Mouse (Mus musculus) brain, embryonic 18.5 days (tissue): ENCODE results near the gene Capzb.

ENCODE experiments used
- DNase-seq: peaks from one replicate; pipeline ENCODE4 v3.0.0-alpha.2; 2012; ENCODE audit warnings: low read depth, low spot score

Gene Capzb

DNA sequence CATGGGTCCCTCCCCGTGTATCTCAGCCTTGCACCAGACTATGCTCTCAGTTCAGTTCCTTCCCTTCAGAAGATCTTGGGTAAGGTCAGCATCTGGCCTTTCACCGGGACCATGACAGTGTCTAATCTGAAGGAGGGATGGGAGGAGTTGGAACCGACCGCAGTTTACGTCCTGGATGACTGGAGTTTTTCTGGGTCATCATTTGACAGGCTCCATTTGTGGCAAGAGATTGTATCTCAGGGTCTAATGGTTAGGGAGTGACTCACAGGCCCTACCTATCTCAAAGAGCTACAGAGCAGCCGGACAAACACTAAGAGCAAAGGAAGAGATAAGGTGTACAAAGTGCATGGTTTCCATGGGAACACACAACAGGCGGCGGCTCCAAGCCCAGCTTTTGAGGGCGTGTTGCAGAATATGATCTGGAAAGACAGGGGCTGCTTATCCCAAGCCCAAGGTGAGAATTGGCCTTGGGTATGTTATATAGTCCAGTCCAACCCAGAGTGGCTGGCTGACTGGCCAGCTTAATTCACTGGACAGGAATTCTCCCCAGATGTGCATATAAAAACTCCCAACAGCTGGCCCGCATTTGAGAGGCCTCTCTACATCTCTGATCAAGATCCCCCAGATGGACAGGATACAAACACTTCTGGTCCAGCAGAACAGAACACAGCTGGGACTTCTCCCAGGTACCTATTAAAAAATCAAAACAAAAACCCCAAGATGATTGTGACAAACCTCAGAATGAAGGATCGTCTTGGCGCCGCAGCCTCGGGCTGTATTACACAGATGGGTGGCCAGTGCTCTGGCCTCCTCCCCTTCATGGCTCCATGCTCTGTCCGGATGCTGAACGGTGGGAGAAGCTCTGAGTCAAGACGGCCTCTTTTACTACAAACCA is 12.7 kb upstream of the Capzb start:
- no peak for DNase-seq

DNA sequence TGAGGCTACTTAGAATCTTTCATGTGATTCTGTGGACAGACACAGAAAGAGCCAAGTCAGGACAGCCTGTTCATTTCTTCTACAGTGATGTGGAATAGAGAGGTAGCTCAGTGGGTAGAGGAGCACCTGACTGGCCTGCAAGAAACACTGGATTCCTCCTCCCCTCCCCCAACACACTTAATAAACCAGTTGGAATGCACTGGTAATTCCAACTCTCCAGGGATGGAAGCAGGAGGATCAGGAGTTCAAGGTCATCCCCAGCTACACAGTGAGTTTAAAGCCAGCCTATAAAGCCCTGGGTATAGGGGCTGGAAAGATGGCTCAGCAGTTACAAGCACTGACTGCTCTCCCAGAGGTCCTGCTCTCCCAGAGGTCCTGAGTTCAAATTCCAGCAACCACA is 10.2 kb upstream of the Capzb start:
- no peak for DNase-seq

DNA sequence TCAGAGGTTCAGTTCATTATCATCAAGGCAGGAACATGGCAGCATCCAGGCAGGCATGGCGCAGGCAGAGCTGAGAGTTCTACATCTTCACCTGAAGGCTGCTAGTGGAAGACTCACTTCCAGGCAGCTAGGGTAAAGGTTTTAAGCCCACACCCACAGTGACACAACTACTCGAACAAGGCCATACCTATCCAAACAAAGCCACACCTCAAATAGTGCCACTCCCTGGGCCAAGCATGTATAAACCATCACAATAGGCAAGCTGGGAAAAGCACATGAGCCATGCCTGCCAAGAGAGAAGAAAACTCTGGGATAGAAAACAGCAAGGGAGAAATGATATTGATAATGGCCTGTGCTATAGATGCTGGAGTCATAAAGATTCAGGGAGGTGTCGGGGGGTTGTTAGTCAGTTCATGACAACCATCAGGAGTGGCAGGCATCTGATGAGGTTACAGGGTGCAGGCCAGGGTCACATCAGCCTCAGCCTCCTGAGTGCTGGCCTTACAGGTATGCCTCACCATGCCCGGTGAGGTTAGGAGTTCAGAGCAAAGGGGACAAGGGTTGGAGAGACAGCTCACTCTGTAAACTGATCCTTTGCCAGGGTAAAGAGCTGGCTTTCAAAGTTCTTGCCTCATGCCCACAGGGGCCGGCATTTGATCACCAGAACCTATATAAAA is 6.8 kb upstream of the Capzb start:
- no peak for DNase-seq

DNA sequence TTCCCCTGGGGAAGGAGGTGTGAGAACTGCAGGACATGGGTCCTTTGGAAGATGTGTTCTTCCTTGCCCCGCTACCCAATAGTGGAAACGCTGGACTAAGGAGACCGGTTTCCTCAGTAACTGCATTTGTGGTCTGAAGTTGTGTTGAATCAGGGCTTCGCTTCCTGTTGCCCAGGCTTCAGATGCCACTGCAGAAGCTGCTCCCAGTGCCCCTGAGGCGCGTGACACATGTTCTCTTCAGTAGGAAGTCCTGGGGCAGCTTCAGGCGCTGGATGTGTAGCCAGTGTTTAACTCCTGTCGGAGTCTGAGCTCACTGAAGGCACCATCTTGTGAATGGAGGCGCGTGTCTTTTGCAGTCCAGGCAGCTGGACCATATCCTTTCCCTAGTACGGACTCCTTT is 4.8 kb upstream of the Capzb start:
- no peak for DNase-seq

DNA sequence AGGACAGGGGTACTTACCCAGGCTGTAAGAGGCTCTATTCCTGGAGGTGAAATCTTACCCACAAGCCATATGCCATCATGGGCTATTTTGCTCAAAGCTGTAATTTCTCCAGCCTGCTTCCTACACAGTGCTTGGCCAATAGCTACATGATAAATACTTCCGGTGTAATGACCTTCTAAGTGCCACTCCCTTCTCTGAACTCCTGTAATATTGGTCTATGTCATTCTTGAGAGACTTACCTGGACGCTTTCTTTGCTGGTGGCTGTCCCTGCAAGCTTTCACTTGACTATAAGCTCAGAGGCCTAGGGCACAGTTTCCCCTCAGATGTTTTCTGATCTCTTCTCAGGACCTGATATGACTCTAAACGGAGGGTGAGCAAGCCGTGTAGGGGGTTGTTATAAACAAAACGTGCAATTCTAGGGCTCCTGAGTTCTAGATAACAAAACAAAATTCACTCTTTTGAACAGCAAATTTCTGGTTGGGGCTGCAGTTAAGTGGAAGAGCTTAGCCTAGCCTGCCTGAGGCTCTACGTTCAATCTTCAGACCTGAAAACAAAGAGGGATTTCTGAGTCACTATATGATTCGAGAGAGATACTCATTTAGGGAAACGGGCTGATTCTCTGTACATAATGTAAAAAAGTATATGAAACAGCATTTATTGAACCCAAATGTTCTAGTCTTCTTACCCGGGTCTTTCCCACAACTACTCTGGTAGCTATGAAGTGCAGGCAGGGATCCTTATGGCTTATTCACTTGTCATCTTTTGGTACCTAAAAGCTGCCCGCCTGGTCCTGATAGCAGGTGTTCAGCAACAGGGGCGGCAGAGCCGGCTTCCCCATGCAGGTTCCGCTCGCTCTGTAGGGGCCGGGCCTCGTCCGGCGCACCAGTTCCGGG is 847 bp upstream of the Capzb start:
- DNase-seq = no peak

DNA sequence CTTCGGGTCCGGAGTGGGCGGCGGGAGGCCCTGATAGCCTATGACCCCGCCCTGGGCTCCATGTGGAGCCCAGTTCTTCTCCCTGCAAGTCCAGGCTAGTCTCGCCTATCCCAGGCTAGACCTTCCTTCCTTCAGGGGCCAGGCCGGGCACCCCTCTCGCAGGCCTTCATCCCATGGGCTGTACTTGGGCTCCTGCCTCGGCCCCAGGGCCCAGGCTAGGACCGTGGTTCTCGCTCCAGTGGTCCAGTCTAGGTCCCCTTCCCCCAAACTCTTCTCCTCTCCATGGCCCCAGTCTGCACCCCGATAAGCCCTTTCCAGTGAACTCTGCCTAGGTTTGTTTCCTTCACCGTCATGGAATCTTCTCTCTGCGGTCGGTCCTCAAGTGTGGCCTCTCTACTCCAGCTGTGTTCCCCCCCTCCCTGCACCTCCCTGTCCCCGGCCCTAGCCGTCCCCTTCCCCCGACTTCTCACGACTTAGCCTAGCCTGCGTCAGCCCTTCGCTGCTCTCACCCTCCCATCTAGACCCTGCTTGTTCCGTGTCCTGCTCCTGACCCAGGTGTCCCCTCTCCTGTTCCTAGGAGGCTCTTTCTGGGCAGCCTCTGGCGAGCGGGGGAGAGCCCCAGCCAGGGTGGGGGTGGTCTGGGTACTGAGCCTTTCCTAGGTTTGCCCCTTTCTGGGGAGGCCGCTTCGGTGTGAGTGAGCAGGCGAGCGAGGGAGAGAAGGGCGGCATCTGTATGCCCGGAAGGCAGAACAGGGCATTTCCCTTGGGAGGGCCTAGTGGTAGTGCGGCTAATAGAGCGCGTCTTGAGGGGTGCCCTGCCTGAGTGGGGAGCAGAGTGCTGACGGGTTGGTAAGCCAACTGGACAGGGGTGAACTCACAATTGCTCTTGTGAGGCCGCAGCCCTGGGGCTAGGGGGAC is 736 bp downstream of the Capzb start:
- DNase-seq = no peak

DNA sequence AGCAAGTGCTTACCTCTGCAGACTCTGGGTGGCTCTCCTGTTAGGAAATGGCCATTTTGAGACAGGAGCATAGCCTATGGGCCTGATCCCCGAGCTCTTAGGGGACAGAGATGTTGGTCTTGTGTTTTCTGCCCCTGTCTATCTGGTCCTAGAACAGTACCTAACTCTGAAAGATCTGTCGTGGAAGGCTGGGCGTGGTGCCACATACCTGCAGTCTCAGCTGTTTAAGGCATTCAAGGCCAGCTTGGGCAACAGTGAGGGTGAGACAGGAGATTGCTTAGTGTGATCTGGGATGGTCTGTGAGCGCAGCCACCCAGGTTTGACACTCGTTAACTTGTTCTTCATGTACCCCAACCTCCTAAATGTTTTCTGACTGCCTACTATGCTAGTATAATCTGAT is 2.4 kb downstream of the Capzb start:
- no peak for DNase-seq

DNA sequence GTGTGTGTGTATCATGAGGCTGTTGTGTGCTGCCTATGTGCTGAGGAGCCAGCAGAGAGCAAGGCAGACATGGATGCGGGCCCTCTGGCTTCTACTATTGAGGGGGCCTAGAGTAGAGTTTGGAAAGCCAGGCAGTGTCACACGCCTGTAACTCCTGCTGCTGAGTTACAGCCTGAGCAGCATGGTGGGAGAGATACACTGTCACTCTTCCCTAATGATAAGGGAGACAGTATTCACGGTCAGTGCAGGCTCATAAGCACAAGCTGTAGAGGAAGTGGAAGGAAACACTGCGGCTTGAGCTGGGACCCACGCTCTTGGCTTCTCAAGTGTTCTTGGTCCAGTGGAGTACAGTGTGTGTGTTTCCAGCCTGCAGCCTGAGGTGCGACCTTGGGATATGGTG is 3.8 kb downstream of the Capzb start:
- no peak for DNase-seq

DNA sequence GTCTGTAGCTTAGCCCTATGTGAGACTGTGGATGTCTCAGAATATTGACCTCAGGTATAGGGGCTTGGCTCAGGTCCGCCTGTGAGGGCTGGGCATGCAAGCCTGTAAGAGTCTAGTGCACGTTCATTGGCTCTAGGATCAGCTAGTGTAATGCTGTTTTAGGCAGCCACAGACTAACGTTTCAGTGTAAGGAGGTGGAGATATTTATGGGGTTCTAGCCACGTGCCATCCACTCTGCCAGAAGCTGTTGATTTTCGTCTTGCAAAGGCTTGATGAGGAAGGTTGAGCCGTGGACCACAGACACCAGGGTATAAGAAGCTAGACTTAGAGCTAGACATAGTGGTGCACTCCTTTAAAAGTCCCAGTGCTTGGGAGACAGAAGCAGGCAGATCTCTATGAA is 4.2 kb downstream of the Capzb start:
- no peak for DNase-seq

DNA sequence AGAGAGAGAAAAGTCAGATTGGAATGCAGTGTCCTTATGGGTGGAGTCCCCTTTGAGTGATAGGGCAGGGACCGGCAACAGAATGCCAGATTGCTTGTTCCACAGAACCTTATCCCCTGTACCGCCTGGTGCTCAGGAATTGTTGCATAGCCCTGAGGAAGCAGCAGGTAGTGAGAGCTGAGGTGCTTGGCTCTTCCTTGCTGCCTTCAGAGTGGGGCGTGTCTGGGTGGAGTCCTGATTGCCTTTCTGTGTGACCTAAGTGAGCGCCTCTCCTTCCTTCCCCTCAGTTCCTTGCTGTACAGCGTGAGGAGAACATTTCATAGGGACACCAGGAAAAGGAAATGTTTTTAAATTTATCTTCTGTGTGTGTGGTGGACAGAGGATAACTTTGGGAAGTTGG is 4.8 kb downstream of the Capzb start:
- no peak for DNase-seq

DNA sequence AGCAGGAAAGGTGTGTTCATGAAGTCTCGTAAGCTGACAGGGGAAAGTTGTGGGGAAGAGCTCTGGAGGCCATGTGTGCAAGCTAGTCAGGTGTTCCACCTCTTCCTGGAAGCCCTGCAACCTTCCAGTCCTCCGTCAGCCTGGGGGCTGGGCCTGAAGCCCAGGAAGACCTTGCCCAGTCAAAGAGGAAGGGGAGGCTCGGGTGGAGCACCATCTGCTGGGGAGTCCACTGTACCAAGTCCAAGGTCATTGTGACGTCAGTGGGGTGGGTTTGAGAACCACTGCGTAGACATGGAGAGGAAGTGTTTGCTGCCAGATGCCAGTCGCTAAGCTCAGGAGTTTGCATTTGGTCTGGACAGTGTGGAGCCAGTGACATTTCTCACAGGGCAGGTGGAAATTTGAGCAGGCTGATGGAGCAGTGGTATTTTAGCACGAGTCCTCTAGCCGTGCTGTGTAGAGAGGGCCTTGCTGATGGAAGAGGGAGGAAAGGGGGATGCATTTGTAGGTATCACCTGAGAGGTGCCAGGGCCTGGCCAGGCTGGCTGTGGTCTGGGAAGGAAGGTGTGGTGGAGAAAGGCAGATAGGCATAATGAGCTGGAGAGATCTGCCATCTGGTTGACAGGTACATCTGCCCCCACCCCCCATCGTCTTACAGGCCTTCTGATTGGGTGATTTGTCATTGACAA is 5.4 kb downstream of the Capzb start:
- no peak for DNase-seq

DNA sequence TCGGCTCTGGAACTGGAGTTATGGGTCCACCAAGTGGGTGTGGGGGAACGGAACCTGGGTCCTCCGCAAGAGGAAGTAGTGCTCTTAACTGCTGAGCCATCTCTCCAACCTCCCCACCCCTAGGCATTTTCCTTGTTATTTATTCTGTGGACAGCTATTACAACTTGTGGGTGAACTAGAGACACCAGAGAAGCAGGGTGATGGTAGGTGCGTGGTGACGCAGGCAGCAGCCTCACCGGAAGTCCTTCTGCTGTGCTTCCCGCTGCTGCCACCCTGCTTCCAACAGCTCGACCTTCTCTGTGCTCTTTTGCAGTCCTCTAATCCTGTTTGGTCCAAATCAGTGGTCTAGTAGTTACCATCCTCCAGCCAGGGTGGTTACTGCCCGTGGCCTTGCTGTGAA is 6.4 kb downstream of the Capzb start:
- DNase-seq = no peak

DNA sequence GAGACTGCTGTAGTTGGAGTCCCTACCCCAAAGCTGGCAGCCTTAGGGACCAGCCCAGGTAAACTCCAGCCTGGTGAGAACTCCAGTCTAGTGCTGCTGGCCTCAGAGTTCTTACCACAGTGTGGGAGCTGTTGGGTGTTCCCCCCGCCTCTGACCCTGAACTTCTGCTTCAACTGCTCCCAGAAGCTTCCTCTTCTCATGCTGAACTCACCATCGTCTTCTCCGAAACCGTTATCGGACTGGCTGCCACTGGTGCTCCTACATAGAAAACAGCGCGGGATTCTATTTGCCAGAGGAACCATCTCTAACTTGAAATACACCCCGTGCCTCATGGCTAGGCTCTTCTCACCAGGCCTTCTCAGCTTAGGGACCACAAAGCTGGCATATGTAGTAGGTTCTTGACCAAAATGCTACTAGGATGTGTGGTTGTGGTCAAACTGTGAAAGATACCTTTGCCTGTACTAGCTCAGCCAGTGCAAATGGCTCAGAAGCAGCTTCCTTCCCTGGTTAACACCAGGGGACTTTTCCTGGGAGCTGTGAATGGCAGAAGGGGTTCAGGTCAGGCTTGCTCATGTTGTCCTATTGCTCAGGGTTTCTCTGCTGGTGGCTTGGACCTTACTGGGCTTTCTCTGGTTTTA is 7.1 kb downstream of the Capzb start:
- no peak for DNase-seq

DNA sequence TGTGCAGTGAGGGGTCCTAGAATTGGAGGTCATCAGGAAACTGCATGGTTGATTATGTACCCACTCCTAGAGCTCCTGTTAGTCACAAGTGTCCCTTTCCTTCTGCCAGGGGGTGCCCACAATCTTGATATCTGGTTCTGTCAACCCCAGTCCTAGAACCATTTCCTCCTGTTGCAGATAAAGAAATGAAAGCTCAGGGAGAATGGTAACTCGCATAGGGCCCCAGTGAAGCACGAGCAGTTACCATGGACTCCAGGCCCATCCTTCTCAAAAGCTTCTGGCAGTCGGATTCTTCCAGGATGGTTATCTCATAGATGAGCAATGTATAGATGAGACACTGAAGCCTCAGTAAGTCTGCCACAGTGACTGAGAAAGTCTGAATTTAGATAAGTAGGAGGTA is 8.2 kb downstream of the Capzb start:
- DNase-seq = no peak

DNA sequence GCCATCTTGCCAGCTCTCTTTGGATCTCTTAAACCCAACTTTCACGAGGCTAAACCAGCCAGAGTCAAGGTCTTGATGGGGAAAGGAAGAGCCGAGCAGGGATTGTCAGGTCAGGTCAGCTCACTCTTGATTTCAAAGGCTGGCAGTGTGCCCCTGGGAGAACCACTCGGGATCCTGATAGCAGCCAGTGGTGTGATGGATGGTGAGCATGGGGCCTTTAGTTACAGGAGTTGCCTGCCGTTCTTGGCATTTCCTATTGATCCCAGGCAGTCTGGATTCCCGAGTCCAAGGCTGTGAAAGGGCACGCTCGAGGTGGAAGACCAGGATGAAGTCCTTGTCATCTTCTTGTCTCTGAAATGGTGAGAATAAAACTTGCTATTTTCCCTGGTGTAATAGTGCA is 9.9 kb downstream of the Capzb start:
- DNase-seq = no peak

DNA sequence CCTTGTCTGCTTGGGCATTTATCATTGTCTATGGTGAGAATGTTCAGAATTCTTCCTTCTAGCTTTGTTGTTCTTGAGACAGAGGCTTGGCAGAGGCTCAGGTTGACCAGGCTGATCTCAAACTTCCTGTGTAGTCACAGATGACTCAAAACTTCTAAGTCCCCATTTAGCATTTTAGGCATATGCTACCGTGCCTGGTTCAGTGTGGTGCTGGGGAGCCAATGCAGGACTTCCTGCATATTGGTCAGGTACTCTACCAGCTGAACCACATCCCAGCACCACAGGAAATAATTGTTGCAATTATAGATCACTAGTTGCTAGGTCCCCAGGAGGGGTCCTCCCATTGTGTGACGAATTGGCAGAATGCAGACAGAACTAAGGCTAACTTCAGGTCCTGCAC is 10.7 kb downstream of the Capzb start:
- no peak for DNase-seq

DNA sequence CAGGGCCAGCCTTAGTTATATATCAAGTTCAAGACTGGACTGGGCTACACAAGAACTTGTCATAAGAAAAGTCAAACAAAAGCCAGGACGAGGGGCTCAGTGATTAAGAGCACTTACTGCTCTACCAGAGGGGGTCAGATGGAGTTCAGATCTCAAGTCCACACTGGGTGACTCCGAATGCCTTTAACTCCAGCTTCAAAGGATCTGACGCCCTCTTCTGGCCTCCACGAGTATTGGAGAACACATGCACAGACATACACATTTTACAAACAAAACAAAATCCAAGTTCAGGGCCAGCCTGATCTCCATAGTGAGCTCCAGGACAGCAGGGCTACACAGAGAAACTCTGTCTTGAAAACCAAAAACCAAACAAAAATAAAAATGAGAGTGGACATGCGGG is 13.1 kb downstream of the Capzb start:
- DNase-seq = no peak

DNA sequence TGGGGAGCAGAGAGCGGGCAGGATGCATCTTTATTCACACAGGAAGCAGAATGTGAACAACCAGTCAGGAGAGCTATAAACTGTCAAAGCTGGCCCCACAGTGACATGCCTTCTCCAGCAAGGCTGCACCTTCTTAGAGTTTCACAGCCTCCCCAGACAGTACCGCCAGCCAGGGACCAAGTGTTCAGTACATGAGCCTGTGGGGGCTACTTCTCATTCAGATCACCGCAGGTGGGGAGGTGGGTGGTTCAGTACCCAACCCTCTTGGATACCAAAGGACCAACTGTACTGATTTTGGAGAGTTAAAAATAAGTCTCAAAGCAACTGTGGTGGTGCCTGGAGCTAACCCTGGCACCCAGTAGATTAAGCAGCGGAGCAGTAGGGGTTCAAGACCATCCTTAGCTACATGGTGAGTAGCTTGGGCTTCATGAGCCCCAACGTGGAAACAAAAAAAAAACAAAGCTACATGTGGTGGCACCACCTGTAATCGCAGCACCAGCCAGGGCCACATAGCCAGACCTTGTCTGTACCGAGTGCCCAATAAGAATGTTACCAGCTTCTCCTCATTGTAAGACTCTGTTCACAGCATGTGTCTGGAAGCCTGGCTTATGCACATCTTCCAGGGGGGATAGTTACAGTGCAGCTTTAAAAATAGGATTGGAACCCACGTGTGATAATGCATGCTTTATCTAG is 13.8 kb downstream of the Capzb start:
- DNase-seq = no peak
